Mouse (Mus musculus) hindbrain, embryonic 15.5 days (tissue): ENCODE results near the gene Syt12. TPM values are rescaled to one million over a fixed set of nuclear protein-coding genes. Genes with fewer than 3 reads are reported as not detected.

Experiments
- ATAC-seq: fragments of 200-750 bp; cut with Nextera tagmentation; 2 replicates; pipeline ENCODE4 v1.8.0; 2017; ENCODE audit warnings: low read depth, moderate number of reproducible peaks, moderate TSS enrichment; ENCODE audit not compliant: low FRiP score
- H3K27ac ChIP-seq: fragments of 300-500 bp; sonication (generic); replicated peaks from 2 replicates; pipeline ENCODE4 v1.5.1; 2015; ENCODE audit warnings: mild to moderate bottlenecking, inconsistent platforms
- H3K27me3 ChIP-seq: fragments of 300-500 bp; sonication (generic); 2 replicates; pipeline ENCODE4 v1.6.1; 2015; ENCODE audit warnings: control low read depth, inconsistent platforms
- H3K36me3 ChIP-seq: fragments of 300-500 bp; sonication (generic); 2 replicates; pipeline ENCODE4 v1.6.1; 2015; ENCODE audit warnings: control low read depth, inconsistent platforms
- H3K4me1 ChIP-seq: fragments of 300-500 bp; sonication (generic); replicated peaks from 2 replicates; pipeline ENCODE4 v1.6.1; 2015; ENCODE audit warnings: control low read depth, inconsistent platforms
- H3K4me2 ChIP-seq: fragments of 300-500 bp; sonication (generic); 2 replicates; pipeline ENCODE4 v1.6.1; 2015; ENCODE audit warnings: moderate library complexity, mild to moderate bottlenecking, inconsistent platforms
- H3K4me3 ChIP-seq: fragments of 300-500 bp; sonication (generic); 2 replicates; pipeline ENCODE4 v1.5.1; 2015; ENCODE audit warnings: mild to moderate bottlenecking, inconsistent platforms
- H3K9ac ChIP-seq: fragments of 300-500 bp; sonication (generic); 2 replicates; pipeline ENCODE4 v1.6.1; 2015; ENCODE audit warnings: inconsistent platforms
- H3K9me3 ChIP-seq: fragments of 300-500 bp; sonication (generic); 2 replicates; pipeline ENCODE4 v1.6.1; 2016; ENCODE audit warnings: control low read depth, inconsistent platforms
- WGBS: fragments of 180-500 bp; shearing (Covaris S2); methylation state at CpG from one replicate; pipeline ENCODE4 v1.1.7; 2015; 5-methylcytosine and 5-hydroxymethylcytosine counted together
- polyA plus RNA-seq: library from polyadenylated mRNA; unstranded; fragments of >200 nt; fragmentation: Nextera tagmentation; extraction: Ambion mirVana; gene quantifications from 2 replicates; pipeline ENCODE4 v1.2.1, GENCODE M21; 2015

Syt12 gene
- polyA plus RNA-seq, 1 experiment from 2014 or later = 5.6 TPM

GRCm38 (mm10) chr19:4417713-4418112, 59.5 kb downstream of the Syt12 start:
- ATAC-seq = no peak
- H3K27ac ChIP-seq = no peak overlapping the region

DNA sequence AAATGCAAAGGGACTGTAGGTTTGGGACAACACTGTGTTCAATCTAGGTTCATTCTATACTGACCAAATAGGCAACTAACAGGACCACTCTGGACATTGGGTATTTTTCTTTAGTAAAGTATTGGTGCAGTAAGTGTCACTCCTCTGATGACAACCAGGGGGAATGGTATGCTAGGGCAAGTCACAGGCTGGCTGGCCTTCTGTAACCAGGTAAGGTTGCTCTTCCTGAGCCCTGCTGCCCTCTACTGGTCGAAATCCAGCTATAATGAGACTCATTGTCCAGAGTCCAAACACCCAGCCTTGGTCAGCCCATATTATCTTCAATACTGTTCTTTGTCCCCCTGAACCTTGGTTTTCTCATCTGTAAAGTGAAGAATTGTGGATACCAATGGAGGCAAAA, 60.1 kb downstream of the Syt12 start:
- H3K4me1 ChIP-seq = no peaks in the 10 kb centered on the region

More at GRCm38 (mm10) chr19:4417713-4418112, 59.5 kb downstream of the Syt12 start:
- H3K4me2 ChIP-seq = no peak overlapping the region
- H3K4me1 ChIP-seq = no peaks in the 10 kb centered on the region
- H3K27me3 ChIP-seq = no peaks in the 10 kb centered on the region
- no peak overlapping the region for H3K9ac ChIP-seq
- no peaks in the 10 kb centered on the region for H3K9me3 ChIP-seq
- no peak overlapping the region for H3K4me3 ChIP-seq
- no peaks in the 10 kb centered on the region for H3K36me3 ChIP-seq

DNA sequence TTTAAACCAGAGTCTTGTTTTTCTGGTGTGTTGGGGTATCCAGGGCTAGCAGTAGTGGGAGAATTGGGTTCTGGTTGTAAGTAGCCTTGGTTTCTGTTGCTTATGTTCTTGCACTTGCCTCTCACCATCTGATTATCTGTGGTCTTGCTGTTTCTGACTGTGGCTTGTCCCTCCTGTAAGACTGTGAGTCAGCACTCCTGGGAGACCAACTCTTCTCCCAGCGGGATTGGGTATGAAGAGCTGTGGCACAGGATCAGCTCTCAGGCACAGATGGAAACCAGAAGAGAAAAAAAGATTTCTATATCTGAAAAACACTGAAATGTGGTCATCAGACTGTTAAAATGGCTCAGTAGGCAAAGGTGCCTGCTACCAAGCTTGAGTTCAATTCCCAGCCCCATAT, 62.6 kb downstream of the Syt12 start:
- H3K9me3 ChIP-seq = no peaks in the 10 kb centered on the region
- WGBS = 69% methylated on average over 1 of the region's 1 CpGs
- ATAC-seq = no peak
- no peaks in the 10 kb centered on the region for H3K36me3 ChIP-seq
- no peak overlapping the region for H3K27ac ChIP-seq
- no peak overlapping the region for H3K4me3 ChIP-seq
- H3K27me3 ChIP-seq = no peaks in the 10 kb centered on the region
- H3K4me1 ChIP-seq = no peaks in the 10 kb centered on the region
- H3K9ac ChIP-seq = no peak overlapping the region
- no peak overlapping the region for H3K4me2 ChIP-seq

More for the DNA sequence above, 60.1 kb downstream of the Syt12 start:
- 0% methylated on average over 1 of the region's 1 CpGs for WGBS
- no peak for ATAC-seq
- H3K9ac ChIP-seq = no peak overlapping the region
- no peak overlapping the region for H3K4me2 ChIP-seq
- no peaks in the 10 kb centered on the region for H3K36me3 ChIP-seq
- no peak overlapping the region for H3K4me3 ChIP-seq
- H3K27me3 ChIP-seq = no peaks in the 10 kb centered on the region
- no peaks in the 10 kb centered on the region for H3K9me3 ChIP-seq
- H3K27ac ChIP-seq = no peak overlapping the region

GRCm38 (mm10) chr19:4409062-4409461, 68.2 kb downstream of the Syt12 start:
- no peaks in the 10 kb centered on the region for H3K4me1 ChIP-seq
- 72% methylated on average over 2 of the region's 2 CpGs for WGBS

DNA sequence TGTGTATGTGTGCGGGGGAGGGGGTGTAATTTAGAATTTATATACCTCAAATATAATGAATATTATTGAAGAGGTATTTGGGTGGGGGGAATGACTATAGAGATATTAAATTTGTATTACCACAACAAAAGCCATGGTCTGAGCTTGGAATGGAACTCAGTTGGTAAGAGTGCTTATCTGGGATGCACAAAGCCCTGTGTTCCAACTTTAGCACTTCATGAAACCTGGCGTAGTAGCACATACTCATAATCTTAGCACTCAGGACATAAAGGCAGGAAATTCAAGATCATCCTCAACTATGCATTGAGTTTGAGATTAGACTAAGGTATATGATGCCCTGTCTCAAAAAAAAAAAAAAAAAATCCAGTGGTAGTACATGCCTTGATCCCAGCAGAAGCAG, 72.4 kb downstream of the Syt12 start:
- H3K4me2 ChIP-seq = no peak overlapping the region
- H3K9me3 ChIP-seq = no peaks in the 10 kb centered on the region
- ATAC-seq = no peak
- no peak overlapping the region for H3K27ac ChIP-seq
- no peaks in the 10 kb centered on the region for H3K4me1 ChIP-seq
- 99% methylated on average over 2 of the region's 2 CpGs for WGBS
- H3K4me3 ChIP-seq = no peak overlapping the region
- no peaks in the 10 kb centered on the region for H3K27me3 ChIP-seq
- no peaks in the 10 kb centered on the region for H3K36me3 ChIP-seq
- no peak overlapping the region for H3K9ac ChIP-seq

More at GRCm38 (mm10) chr19:4409062-4409461, 68.2 kb downstream of the Syt12 start:
- H3K9ac ChIP-seq = no peak overlapping the region
- H3K27me3 ChIP-seq = no peaks in the 10 kb centered on the region
- H3K4me2 ChIP-seq = no peak overlapping the region
- no peak for ATAC-seq
- no peaks in the 10 kb centered on the region for H3K9me3 ChIP-seq
- H3K36me3 ChIP-seq = no peaks in the 10 kb centered on the region
- no peak overlapping the region for H3K4me3 ChIP-seq
- H3K27ac ChIP-seq = no peak overlapping the region

- Histone ChIP-seq H3K27ac (no peak overlapping the region), H3K4me1 (peaks cover 22% of the 10 kb centered on the region), H3K4me3 (peak overlapping the region; percentile 96; the same call in 1 of the 2 replicates), H3K36me3 (no peaks in the 10 kb centered on the region), H3K4me2 (peak overlapping the region; percentile 91; the same call in 1 of the 2 replicates), H3K9ac (no peak overlapping the region), H3K27me3 (no peaks in the 10 kb centered on the region), H3K9me3 (no peaks in the 10 kb centered on the region)
- 73% methylated on average over 4 of the region's 4 CpGs for WGBS
- no peak for ATAC-seq
Observed at GRCm38 (mm10) chr19:4398959-4399358, 78.3 kb downstream of the Syt12 start.

- H3K4me2 ChIP-seq = peak overlapping the region; percentile 91
- H3K4me1 ChIP-seq = peaks cover 25% of the 10 kb centered on the region
- peak overlapping the region; percentile 96 for H3K4me3 ChIP-seq
- no peaks in the 10 kb centered on the region for H3K36me3 ChIP-seq
- H3K9me3 ChIP-seq = no peaks in the 10 kb centered on the region
- H3K27ac ChIP-seq = peak overlapping the region; percentile 89
- WGBS = 33% methylated on average over 8 of the region's 8 CpGs
- no peaks in the 10 kb centered on the region for H3K27me3 ChIP-seq
- ATAC-seq = no peak
- peak overlapping the region; percentile 67 for H3K9ac ChIP-seq
Observed at GRCm38 (mm10) chr19:4398630-4398948, 78.7 kb downstream of the Syt12 start.

DNA sequence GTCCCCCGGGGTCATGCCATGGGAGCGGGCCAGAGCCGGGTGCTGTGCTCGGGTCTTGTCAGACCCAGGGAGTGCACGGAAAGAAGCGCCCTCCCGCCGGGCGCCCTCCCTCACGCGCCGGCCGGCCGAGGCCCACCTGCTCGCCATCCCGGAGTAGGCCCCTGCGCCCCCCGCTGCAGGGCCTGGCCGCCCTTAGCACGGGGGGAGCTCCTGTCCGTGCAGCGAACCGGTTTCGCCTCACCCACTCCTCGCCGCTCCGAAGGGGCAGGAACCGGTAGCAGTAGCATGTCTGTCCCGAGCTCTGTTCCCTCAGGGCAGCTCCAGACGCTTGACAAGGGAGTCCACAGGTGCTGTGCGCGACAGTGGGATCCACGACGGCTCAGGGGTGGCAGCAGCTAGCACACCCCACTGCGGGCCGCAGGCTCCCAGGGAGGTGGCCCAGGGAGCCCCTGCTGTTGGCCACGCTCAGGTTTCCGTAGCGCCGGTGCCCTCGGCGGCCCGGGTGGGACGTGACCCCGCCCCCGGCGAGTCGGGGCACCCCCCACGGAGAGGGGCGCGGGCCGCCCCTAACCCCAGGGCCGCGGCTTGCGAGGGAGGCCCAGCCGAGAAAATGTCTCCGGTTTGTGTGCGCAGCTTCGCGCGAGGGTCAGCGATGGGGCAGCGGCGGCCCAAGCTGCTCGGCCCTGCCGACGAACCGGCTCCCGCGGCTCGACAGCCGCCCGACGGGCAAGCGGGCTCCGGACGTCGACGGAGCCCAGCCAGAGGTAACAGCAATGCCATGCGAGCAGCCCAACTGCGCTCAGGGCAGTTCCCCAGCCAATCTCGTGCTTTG, 79.2 kb downstream of the Syt12 start, which contains the start of gene Kdm2a:
Gene Kdm2a (minus strand): TSS at position 488 of the 832 bp plus-strand sequence.
- ATAC-seq = peak; percentile 59
- no peaks in the 10 kb centered on the region for H3K9me3 ChIP-seq
- peak within 1 kb of the TSS; percentile 96 for H3K4me3 ChIP-seq
- H3K4me1 ChIP-seq = peaks cover 30% of the 10 kb centered on the region
- H3K27me3 ChIP-seq = no peaks in the 10 kb centered on the region
- under 1% methylated on average over 71 of the region's 82 CpGs for WGBS
- H3K9ac ChIP-seq = peak within 1 kb of the TSS; percentile 67
- peak within 1 kb of the TSS; percentile 89 for H3K27ac ChIP-seq
- no peaks in the 10 kb centered on the region for H3K36me3 ChIP-seq
- peak within 1 kb of the TSS; percentile 91 for H3K4me2 ChIP-seq

GRCm38 (mm10) chr19:4396998-4397797, 80.0 kb downstream of the Syt12 start:
- peaks cover 36% of the 10 kb centered on the region for H3K4me1 ChIP-seq
- ATAC-seq = peak; percentile 95
- H3K9me3 ChIP-seq = no peaks in the 10 kb centered on the region
- no peaks in the 10 kb centered on the region for H3K27me3 ChIP-seq
- H3K4me2 ChIP-seq = peak overlapping the region; percentile 91
- WGBS = under 1% methylated on average over 63 of the region's 90 CpGs
- H3K36me3 ChIP-seq = no peaks in the 10 kb centered on the region
- peak overlapping the region; percentile 98 for H3K9ac ChIP-seq
- peak overlapping the region; percentile 96 for H3K4me3 ChIP-seq
- H3K27ac ChIP-seq = peak overlapping the region; percentile 97

GRCm38 (mm10) chr19:4396081-4396997, 80.9 kb downstream of the Syt12 start:
- Histone ChIP-seq H3K27me3 (no peaks in the 10 kb centered on the region), H3K36me3 (no peaks in the 10 kb centered on the region), H3K4me1 (peaks cover 44% of the 10 kb centered on the region), H3K4me3 (peak overlapping the region; percentile 96), H3K27ac (peak overlapping the region; percentile 97), H3K9ac (peak overlapping the region; percentile 98), H3K4me2 (peak overlapping the region; percentile 70), H3K9me3 (no peaks in the 10 kb centered on the region)
- peak; percentile 52 for ATAC-seq
- WGBS = under 1% methylated on average over 77 of the region's 80 CpGs
